Comparison of ENCODE assay signal across 28 mouse cellular contexts in the genomic region with DNA sequence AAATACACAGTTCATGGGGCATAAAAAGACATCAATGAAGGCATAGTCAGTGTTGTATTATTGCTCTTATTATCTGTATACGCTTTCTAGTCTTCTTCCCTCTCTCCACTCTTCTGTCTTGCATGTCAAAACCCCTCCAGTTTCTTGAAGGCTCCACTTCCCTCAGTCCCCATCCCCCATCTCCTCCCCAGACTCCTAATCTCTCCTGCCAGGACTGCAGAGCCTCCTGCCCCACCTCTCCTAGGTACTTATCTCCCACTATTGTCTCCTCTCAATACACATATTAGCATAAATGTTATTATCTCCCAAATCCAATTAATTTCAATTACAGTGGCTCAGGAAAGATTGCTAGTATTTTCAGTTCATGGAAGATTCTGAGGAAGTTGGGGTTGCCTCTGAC.
DNase-seq lines count a peak whose midpoint lies in the region; ATAC-seq and TF ChIP-seq lines count a peak whose summit lies in the region.
"Had no signal": no experiment of that assay in that cellular context is flagged by ENCODE, and none has a peak within 500 bp of the region (broad histone marks: within the 10 kb centered on the region; RNA-seq: fewer than 3 reads in every experiment).

No protein-coding gene starts in this region.

- DNase-seq in forebrain, embryonic 10.5 days (ENCODE audit: extremely low spot score, low spot score) = no peak
- peak; percentile 84 for DNase-seq in heart, embryonic 10.5 days (ENCODE audit: low spot score)
- DNase-seq in heart, adult 8-10 months (ENCODE audit: low spot score) = no peak
- DNase-seq in liver, postnatal 0 days = no peak
- no peak for DNase-seq in liver, embryonic 13.5 days
- DNase-seq: adrenal gland, postnatal 10 days; adrenal gland, postnatal 36 days; B cell, adult 2 months; cerebellum, adult 18-20 months; cerebellum, adult 9-10 months; gastrocnemius, adult 2 months; gastrocnemius, postnatal 14 days; heart, adult 18-20 months; heart, postnatal 10 days; heart, postnatal 36 days; kidney, adult 11 months had no signal

- H3K36me3 ChIP-seq in forebrain, embryonic 13.5 days (ENCODE audit: poor library complexity, severe bottlenecking) = no peaks in the 10 kb centered on the region
- no peaks in the 10 kb centered on the region for H3K36me3 ChIP-seq in forebrain, embryonic 10.5 days (replicated peaks)
- H3K36me3 ChIP-seq in heart, embryonic 10.5 days = no peaks in the 10 kb centered on the region
- H3K36me3 ChIP-seq in liver, embryonic 12.5 days = no peaks in the 10 kb centered on the region
- no peaks in the 10 kb centered on the region for H3K36me3 ChIP-seq in liver, postnatal 0 days (replicated peaks; ENCODE audit: insufficient read depth, low read length)
- H3K36me3 ChIP-seq in liver, embryonic 13.5 days = no peaks in the 10 kb centered on the region
- H3K36me3 ChIP-seq: embryonic facial prominence, embryonic 12.5 days; embryonic facial prominence, embryonic 15.5 days; forebrain, embryonic 15.5 days; G1E; heart, embryonic 15.5 days; hindbrain, embryonic 10.5 days; hindbrain, embryonic 13.5 days; intestine, embryonic 15.5 days had no signal

- no peak overlapping the region for H3K27ac ChIP-seq in forebrain, embryonic 13.5 days
- H3K27ac ChIP-seq in forebrain, embryonic 10.5 days = no peak overlapping the region
- H3K27ac ChIP-seq in heart, embryonic 10.5 days = no peak overlapping the region
- no peak overlapping the region for H3K27ac ChIP-seq in liver, embryonic 12.5 days
- H3K27ac ChIP-seq in liver, postnatal 0 days (ENCODE audit: low read depth) = no peak overlapping the region
- H3K27ac ChIP-seq in liver, embryonic 13.5 days = no peak overlapping the region
- H3K27ac ChIP-seq: embryonic facial prominence, embryonic 12.5 days; embryonic facial prominence, embryonic 15.5 days; forebrain, embryonic 15.5 days; gastrocnemius, adult 2 months; heart, embryonic 15.5 days; hindbrain, embryonic 10.5 days; hindbrain, embryonic 13.5 days; intestine, embryonic 15.5 days had no signal

- TF ChIP-seq CTCF in liver, postnatal 0 days (IDR thresholded peaks at IDR 0.05; ENCODE audit: low read depth) = no peak

- H3K9me3 ChIP-seq in forebrain, embryonic 13.5 days (replicated peaks) = no peaks in the 10 kb centered on the region
- no peaks in the 10 kb centered on the region for H3K9me3 ChIP-seq in forebrain, embryonic 10.5 days
- H3K9me3 ChIP-seq in heart, embryonic 10.5 days = no peaks in the 10 kb centered on the region
- H3K9me3 ChIP-seq in liver, embryonic 12.5 days (replicated peaks) = no peaks in the 10 kb centered on the region
- H3K9me3 ChIP-seq in liver, postnatal 0 days (ENCODE audit: low read length) = no peaks in the 10 kb centered on the region
- H3K9me3 ChIP-seq in liver, embryonic 13.5 days (replicated peaks) = no peaks in the 10 kb centered on the region
- H3K9me3 ChIP-seq: embryonic facial prominence, embryonic 12.5 days; embryonic facial prominence, embryonic 15.5 days; forebrain, embryonic 15.5 days; heart, embryonic 15.5 days; hindbrain, embryonic 10.5 days; hindbrain, embryonic 13.5 days; intestine, embryonic 15.5 days had no signal

- ATAC-seq in forebrain, embryonic 13.5 days = 0 out of 2 replicates have a peak, but pooled peaks have one; percentile 43
- 0 out of 2 replicates have a peak, but pooled peaks have one; percentile 51 for ATAC-seq in liver, embryonic 12.5 days
- no peak for ATAC-seq in liver, postnatal 0 days
- peak; percentile 43; the same call in 1 of the 2 replicates for ATAC-seq in liver, embryonic 13.5 days (ENCODE audit: low read depth)
- ATAC-seq: forebrain, embryonic 15.5 days; intestine, embryonic 15.5 days; Patski had no signal

- 55% methylated on average over 1 of the region's 1 CpGs for WGBS in forebrain, embryonic 13.5 days
- WGBS in forebrain, embryonic 10.5 days = 57% methylated on average over 1 of the region's 1 CpGs
- WGBS in heart, embryonic 10.5 days = 56% methylated on average over 1 of the region's 1 CpGs
- WGBS in liver, embryonic 12.5 days (ENCODE audit: insufficient replicate concordance) = 31% methylated on average over 1 of the region's 1 CpGs
- WGBS in liver, postnatal 0 days (ENCODE audit: insufficient replicate concordance) = 63% methylated on average over 1 of the region's 1 CpGs
- WGBS in liver, embryonic 13.5 days (ENCODE audit: insufficient replicate concordance) = 38% methylated on average over 1 of the region's 1 CpGs

- H3K4me1 ChIP-seq in forebrain, embryonic 13.5 days = peaks cover 3% of the 10 kb centered on the region; the same call in 1 of the 2 replicates
- 0 out of 2 replicates have a peak, but pooled peaks cover 6% of the 10 kb centered on the region for H3K4me1 ChIP-seq in forebrain, embryonic 10.5 days
- no peaks in the 10 kb centered on the region for H3K4me1 ChIP-seq in heart, embryonic 10.5 days
- H3K4me1 ChIP-seq in liver, embryonic 12.5 days = peaks cover 8% of the 10 kb centered on the region
- no peaks in the 10 kb centered on the region for H3K4me1 ChIP-seq in liver, postnatal 0 days (ENCODE audit: insufficient read depth)
- peaks cover 4% of the 10 kb centered on the region; the same call in 1 of the 2 replicates for H3K4me1 ChIP-seq in liver, embryonic 13.5 days (replicated peaks)
- H3K4me1 ChIP-seq: embryonic facial prominence, embryonic 12.5 days; embryonic facial prominence, embryonic 15.5 days; heart, embryonic 15.5 days; hindbrain, embryonic 10.5 days; intestine, embryonic 15.5 days had no signal

- H3K4me2 ChIP-seq in forebrain, embryonic 13.5 days = no peak overlapping the region
- no peak overlapping the region for H3K4me2 ChIP-seq in liver, embryonic 12.5 days
- no peak overlapping the region for H3K4me2 ChIP-seq in liver, postnatal 0 days (ENCODE audit: low read depth, low read length)
- no peak overlapping the region for H3K4me2 ChIP-seq in liver, embryonic 13.5 days
- H3K4me2 ChIP-seq: embryonic facial prominence, embryonic 12.5 days; embryonic facial prominence, embryonic 15.5 days; forebrain, embryonic 15.5 days; heart, embryonic 11.5 days; heart, embryonic 15.5 days; hindbrain, embryonic 13.5 days; intestine, embryonic 15.5 days had no signal

- H3K27me3 ChIP-seq in forebrain, embryonic 13.5 days = no peaks in the 10 kb centered on the region
- no peaks in the 10 kb centered on the region for H3K27me3 ChIP-seq in forebrain, embryonic 10.5 days (ENCODE audit: poor library complexity, severe bottlenecking)
- H3K27me3 ChIP-seq in heart, embryonic 10.5 days (ENCODE audit: insufficient read depth, poor library complexity, severe bottlenecking) = no peaks in the 10 kb centered on the region
- H3K27me3 ChIP-seq in liver, embryonic 12.5 days (replicated peaks) = no peaks in the 10 kb centered on the region
- H3K27me3 ChIP-seq in liver, postnatal 0 days (ENCODE audit: insufficient read depth, low read length) = no peaks in the 10 kb centered on the region
- H3K27me3 ChIP-seq in liver, embryonic 13.5 days = no peaks in the 10 kb centered on the region
- H3K27me3 ChIP-seq: embryonic facial prominence, embryonic 12.5 days; embryonic facial prominence, embryonic 15.5 days; forebrain, embryonic 15.5 days; heart, embryonic 15.5 days; hindbrain, embryonic 13.5 days; intestine, embryonic 15.5 days had no signal

- TF ChIP-seq EP300 in liver, postnatal 0 days (IDR thresholded peaks at IDR 0.05; ENCODE audit: low read depth) = no peak

- no peak overlapping the region for H3K9ac ChIP-seq in forebrain, embryonic 13.5 days
- H3K9ac ChIP-seq in liver, embryonic 12.5 days = no peak overlapping the region
- H3K9ac ChIP-seq in liver, postnatal 0 days (replicated peaks) = no peak overlapping the region
- H3K9ac ChIP-seq in liver, embryonic 13.5 days = no peak overlapping the region
- H3K9ac ChIP-seq: embryonic facial prominence, embryonic 12.5 days; embryonic facial prominence, embryonic 15.5 days; forebrain, embryonic 15.5 days; heart, embryonic 15.5 days; hindbrain, embryonic 13.5 days; intestine, embryonic 15.5 days had no signal

- H3K4me3 ChIP-seq in forebrain, embryonic 13.5 days = no peak overlapping the region
- H3K4me3 ChIP-seq in forebrain, embryonic 10.5 days = no peak overlapping the region
- H3K4me3 ChIP-seq in heart, embryonic 10.5 days = no peak overlapping the region
- no peak overlapping the region for H3K4me3 ChIP-seq in liver, embryonic 12.5 days
- H3K4me3 ChIP-seq in liver, postnatal 0 days (ENCODE audit: low read depth, low read length) = no peak overlapping the region
- H3K4me3 ChIP-seq in liver, embryonic 13.5 days (replicated peaks) = no peak overlapping the region
- H3K4me3 ChIP-seq: embryonic facial prominence, embryonic 12.5 days; embryonic facial prominence, embryonic 15.5 days; forebrain, embryonic 15.5 days; gastrocnemius, adult 2 months; heart, embryonic 15.5 days; hindbrain, embryonic 10.5 days; hindbrain, embryonic 13.5 days; intestine, embryonic 15.5 days had no signal
